Mouse (Mus musculus) lung, adult 2 months (tissue): ENCODE measurements at regions not wholly inside any gene's neighbourhood (a gene's known extent, or its start where the extent isn't known, plus 50 kb on each side); places are given as distances from the start of the nearest gene placed in this dataset.

ENCODE experiments used
- CTCF ChIP-seq: fragments of 200-500 bp; IDR thresholded peaks from 2 replicates; pipeline ENCODE4 v1.5.1; 2011; ENCODE audit warnings: mild to moderate bottlenecking, low read length, control low read depth; ENCODE audit not compliant: insufficient read depth
- POLR2A ChIP-seq: fragments of 200-500 bp; IDR thresholded peaks from 2 replicates; pipeline ENCODE4 v1.6.1; 2011; ENCODE audit warnings: low read depth, mild to moderate bottlenecking, control low read depth, low read length, borderline replicate concordance; ENCODE audit errors: extremely low read depth

GRCm38 (mm10) chr15:31908432-31908831 is 268.7 kb upstream of the Tas2r119 start:
- no peak for TF ChIP-seq CTCF
- no peak for TF ChIP-seq POLR2A
